Mouse (Mus musculus): ENCODE measurements around the gene Tbc1d22a. TPM values are rescaled to one million over a fixed set of nuclear protein-coding genes. Genes with fewer than 3 reads are reported as not detected.

Gene Tbc1d22a
- total and polyA plus RNA-seq, 3 experiments, result 15.1 to 21.1 TPM; not detected in 1

GRCm38 (mm10) chr15:86375860-86376394 lies 161.7 kb downstream of the Tbc1d22a start:
- no peak for TF ChIP-seq RCOR1 (IDR thresholded peaks at IDR 0.05; ENCODE audit: low read depth, low read length)

GRCm38 (mm10) chr15:86383278-86383677 lies 169.0 kb downstream of the Tbc1d22a start:
- Histone ChIP-seq H3K79me2 (ENCODE audit: control insufficient read depth, insufficient read depth, low read length, poor library complexity) (no peaks in the 10 kb centered on the region), H3K9me3 (replicated peaks; ENCODE audit: insufficient read depth, low read length) (no peaks in the 10 kb centered on the region)
- TF ChIP-seq EP300 (IDR thresholded peaks at IDR 0.05; ENCODE audit: low read depth in 1 of 2, low read length in 2 of 2), result no peak
- TF ChIP-seq MEF2A (IDR thresholded peaks at IDR 0.05; ENCODE audit: extremely low read depth, insufficient replicate concordance, low read depth, low read length, poor library complexity, severe bottlenecking), result no peak
- no peak for TF ChIP-seq MXI1 (IDR thresholded peaks at IDR 0.05; ENCODE audit: low read depth, low read length)
- TF ChIP-seq JUND (IDR thresholded peaks at IDR 0.05; ENCODE audit: low read depth, low read length), result no peak
- TF ChIP-seq E2F4 (IDR thresholded peaks at IDR 0.05; ENCODE audit: borderline replicate concordance, low read depth, low read length), result no peak
- no peak for TF ChIP-seq NELFE (IDR thresholded peaks at IDR 0.05; ENCODE audit: low read depth, low read length)
- TF ChIP-seq CTCF (IDR thresholded peaks at IDR 0.05 in 2 of 3, conservative IDR thresholded peaks at IDR 0.05 in 1 of 3; ENCODE audit: control insufficient read depth in 1 of 3, insufficient read depth in 1 of 3, low read depth in 2 of 3, low read length in 3 of 3, poor library complexity in 1 of 3, severe bottlenecking in 1 of 3), result no peak
- TF ChIP-seq HCFC1 (IDR thresholded peaks at IDR 0.05; ENCODE audit: low read depth, low read length), result no peak
- TF ChIP-seq POLR2AphosphoS5 (IDR thresholded peaks at IDR 0.05; ENCODE audit: borderline replicate concordance, low read depth, low read length), result no peak
- TF ChIP-seq ZMIZ1 (IDR thresholded peaks at IDR 0.05; ENCODE audit: low read depth, low read length), result no peak
- no peak for TF ChIP-seq SIN3A (IDR thresholded peaks at IDR 0.05; ENCODE audit: low read length)

More at GRCm38 (mm10) chr15:86375860-86376394, 161.7 kb downstream of the Tbc1d22a start:
- Histone ChIP-seq H3K9ac (ENCODE audit: control insufficient read depth, low read depth, low read length, poor library complexity, severe bottlenecking) (no peak overlapping the region), H3K79me2 (ENCODE audit: control insufficient read depth, insufficient read depth, low read length, poor library complexity) (no peaks in the 10 kb centered on the region), H3K4me1 (ENCODE audit: control insufficient read depth in 1 of 2, insufficient read depth in 2 of 2, low read length in 2 of 2) (no peaks in the 10 kb centered on the region), H3K9me3 (replicated peaks; ENCODE audit: insufficient read depth, low read length) (no peaks in the 10 kb centered on the region), H3K27ac (ENCODE audit: control insufficient read depth, low read depth, low read length) (no peak overlapping the region), H3K4me3 (ENCODE audit: control insufficient read depth in 1 of 2, insufficient read depth in 1 of 2, low read depth in 2 of 2, low read length in 2 of 2) (no peak overlapping the region), H3K27me3 (ENCODE audit: control insufficient read depth in 1 of 2, insufficient read depth in 2 of 2, low read length in 2 of 2) (no peaks in the 10 kb centered on the region), H3K36me3 (ENCODE audit: control insufficient read depth in 1 of 2, insufficient read depth in 2 of 2, low read length in 2 of 2) (no peaks in the 10 kb centered on the region)
- DNase-seq (ENCODE audit: low read depth, low spot score), result no peak

GRCm38 (mm10) chr15:86385436-86385835 lies 171.2 kb downstream of the Tbc1d22a start:
- H3K4me1 ChIP-seq (ENCODE audit: control insufficient read depth in 1 of 2, insufficient read depth in 2 of 2, low read length in 2 of 2), result no peaks in the 10 kb centered on the region
- no peak overlapping the region for H3K4me3 ChIP-seq (ENCODE audit: control insufficient read depth in 1 of 2, insufficient read depth in 1 of 2, low read depth in 2 of 2, low read length in 2 of 2)
- H3K79me2 ChIP-seq (ENCODE audit: control insufficient read depth, insufficient read depth, low read length, poor library complexity), result no peaks in the 10 kb centered on the region
- no peaks in the 10 kb centered on the region for H3K36me3 ChIP-seq (ENCODE audit: control insufficient read depth in 1 of 2, insufficient read depth in 2 of 2, low read length in 2 of 2)
- no peak overlapping the region for H3K27ac ChIP-seq (ENCODE audit: control insufficient read depth, low read depth, low read length)
- no peak for TF ChIP-seq ETS1 (IDR thresholded peaks at IDR 0.05; ENCODE audit: low read depth, low read length)
- no peak for TF ChIP-seq SMC3 (IDR thresholded peaks at IDR 0.05; ENCODE audit: low read depth, low read length)
- TF ChIP-seq MXI1 (IDR thresholded peaks at IDR 0.05; ENCODE audit: low read depth, low read length), result no peak
- no peaks in the 10 kb centered on the region for H3K9me3 ChIP-seq (replicated peaks; ENCODE audit: insufficient read depth, low read length)
- H3K27me3 ChIP-seq (ENCODE audit: control insufficient read depth in 1 of 2, insufficient read depth in 2 of 2, low read length in 2 of 2), result no peaks in the 10 kb centered on the region
- H3K9ac ChIP-seq (ENCODE audit: control insufficient read depth, low read depth, low read length, poor library complexity, severe bottlenecking), result no peak overlapping the region
- no peak for DNase-seq (ENCODE audit: low read depth, low spot score)

More at GRCm38 (mm10) chr15:86383278-86383677, 169.0 kb downstream of the Tbc1d22a start:
- no peak for DNase-seq (ENCODE audit: low read depth, low spot score)
- Histone ChIP-seq H3K4me1 (ENCODE audit: control insufficient read depth in 1 of 2, insufficient read depth in 2 of 2, low read length in 2 of 2) (no peaks in the 10 kb centered on the region), H3K27ac (ENCODE audit: control insufficient read depth, low read depth, low read length) (no peak overlapping the region), H3K9ac (ENCODE audit: control insufficient read depth, low read depth, low read length, poor library complexity, severe bottlenecking) (no peak overlapping the region), H3K27me3 (ENCODE audit: control insufficient read depth in 1 of 2, insufficient read depth in 2 of 2, low read length in 2 of 2) (no peaks in the 10 kb centered on the region), H3K36me3 (ENCODE audit: control insufficient read depth in 1 of 2, insufficient read depth in 2 of 2, low read length in 2 of 2) (no peaks in the 10 kb centered on the region), H3K4me3 (ENCODE audit: control insufficient read depth in 1 of 2, insufficient read depth in 1 of 2, low read depth in 2 of 2, low read length in 2 of 2) (no peak overlapping the region)

Measured in MEL (cell line).